Mouse (Mus musculus) hindbrain, postnatal 0 days (tissue): ENCODE results near the gene Col24a1. TPM values are rescaled to one million over a fixed set of nuclear protein-coding genes. Genes with fewer than 3 reads are reported as not detected.
"Not testable (repeated sequence)": the region's sequence is repeated elsewhere in the genome, so short reads cannot be mapped to it uniquely, and the experiment has no call there.

ENCODE experiments used
- ATAC-seq: fragments of 200-750 bp; cut with Nextera tagmentation; 2 replicates; pipeline ENCODE4 v1.8.0; 2017; ENCODE audit warnings: mild to moderate bottlenecking, moderate TSS enrichment, moderate library complexity
- DNase-seq: peaks from one replicate; pipeline ENCODE4 v3.0.0-alpha.2; 2015; ENCODE audit warnings: low spot score
- H3K27ac ChIP-seq: fragments of 300-500 bp; sonication (generic); 2 replicates; pipeline ENCODE4 v1.5.1; 2014; ENCODE audit warnings: mild to moderate bottlenecking
- H3K27me3 ChIP-seq: fragments of 300-500 bp; sonication (generic); 2 replicates; pipeline ENCODE4 v1.6.1; 2014; ENCODE audit warnings: low read length, mixed read lengths; ENCODE audit not compliant: insufficient read depth
- H3K36me3 ChIP-seq: fragments of 300-500 bp; sonication (generic); 2 replicates; pipeline ENCODE4 v1.6.1; 2014; ENCODE audit warnings: low read length, mixed read lengths; ENCODE audit not compliant: insufficient read depth
- H3K4me1 ChIP-seq: fragments of 300-500 bp; sonication (generic); 2 replicates; pipeline ENCODE4 v1.6.1; 2014; ENCODE audit warnings: antibody characterized with exemption, low read length, mixed read lengths; ENCODE audit not compliant: insufficient read depth
- H3K4me2 ChIP-seq: fragments of 300-500 bp; sonication (generic); 2 replicates; pipeline ENCODE4 v1.6.1; 2014; ENCODE audit warnings: low read depth, mild to moderate bottlenecking, low read length, moderate library complexity, mixed read lengths
- H3K4me3 ChIP-seq: fragments of 300-500 bp; sonication (generic); 2 replicates; pipeline ENCODE4 v1.5.1; 2014; ENCODE audit warnings: low read length
- H3K9ac ChIP-seq: fragments of 300-500 bp; sonication (generic); replicated peaks from 2 replicates; pipeline ENCODE4 v1.6.1; 2014; ENCODE audit warnings: mild to moderate bottlenecking, low read length, moderate library complexity, mixed read lengths
- H3K9me3 ChIP-seq: fragments of 300-500 bp; sonication (generic); 2 replicates; pipeline ENCODE4 v1.6.1; 2016; ENCODE audit warnings: low read length, mixed read lengths
- CTCF ChIP-seq: IDR thresholded peaks from 2 replicates; pipeline ENCODE4 v1.5.1; 2016; ENCODE audit warnings: antibody characterized with exemption, control low read depth, low read depth
- WGBS: fragments of 180-500 bp; shearing (Covaris S2); extraction: QIAGEN DNeasy Blood & Tissue Kit; methylation state at CpG from one replicate; pipeline ENCODE4 v1.1.7; 2014; 5-methylcytosine and 5-hydroxymethylcytosine counted together
- polyA plus RNA-seq: library from polyadenylated mRNA; unstranded; fragments of >200 nt; fragmentation: Nextera tagmentation; extraction: Ambion mirVana; gene quantifications from 2 replicates; pipeline ENCODE4 v1.2.1, GENCODE M21; 2015
- total RNA-seq: library from RNA; depleted of rRNA; stranded (reverse); fragments of >200 nt; gene quantifications from 2 replicates; pipeline ENCODE4 v1.2.3, GENCODE M21; 2014

Col24a1 gene
- total and polyA plus RNA-seq, 2 experiments from 2014 or later, result 1.0 to 1.4 TPM

DNA sequence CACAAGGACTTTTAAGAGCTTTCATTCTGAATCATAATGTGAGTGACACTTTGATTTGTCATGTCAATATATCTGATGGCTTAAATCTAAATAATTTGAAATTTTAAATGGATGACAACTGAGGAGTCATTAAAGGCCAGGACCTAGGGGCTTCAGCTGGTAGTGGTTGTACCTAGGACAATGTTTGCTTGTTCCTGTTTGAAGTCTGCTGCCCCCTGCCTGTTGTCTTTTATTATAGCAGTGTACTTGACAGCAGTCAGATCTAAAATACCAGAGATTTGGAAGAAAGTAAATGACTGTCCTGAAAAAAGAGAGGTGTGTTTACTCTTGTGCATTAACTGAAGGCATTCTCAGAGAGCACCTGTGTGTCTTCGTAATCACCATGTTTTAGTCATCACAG lies 150.0 kb downstream of the Col24a1 start:
- Histone ChIP-seq H3K4me1 (no peaks in the 10 kb centered on the region), H3K27me3 (no peaks in the 10 kb centered on the region), H3K9ac (no peak overlapping the region), H3K9me3 (no peaks in the 10 kb centered on the region), H3K36me3 (no peaks in the 10 kb centered on the region), H3K27ac (no peak overlapping the region), H3K4me3 (no peak overlapping the region), H3K4me2 (no peak overlapping the region)
- 97% methylated on average over 1 of the region's 1 CpGs for WGBS
- peak; percentile 61 for TF ChIP-seq CTCF
- ATAC-seq (no peak), DNase-seq (peak; percentile 54)

DNA sequence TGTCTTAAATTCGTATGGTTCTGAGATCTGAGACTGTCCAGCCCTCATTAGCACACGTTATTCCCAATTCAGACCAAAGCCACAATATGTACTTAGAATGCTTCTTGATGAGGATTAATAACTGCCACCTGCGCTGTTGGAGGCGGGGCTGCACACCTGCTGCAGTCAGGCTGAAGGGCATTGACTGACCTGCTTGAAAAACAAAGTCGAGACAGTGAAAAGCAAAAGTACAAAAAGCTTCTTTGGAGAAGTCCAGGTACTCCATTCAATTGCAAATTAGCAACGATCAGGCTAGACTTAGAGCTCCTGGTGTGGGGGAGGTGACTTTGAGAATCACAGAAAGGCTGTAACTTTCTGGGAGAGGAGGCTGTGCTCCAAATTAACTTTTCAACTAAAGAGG lies 150.9 kb downstream of the Col24a1 start:
- not testable (repeated sequence) for DNase-seq, H3K27me3 ChIP-seq, H3K27ac ChIP-seq, ATAC-seq, H3K4me1 ChIP-seq, H3K9me3 ChIP-seq, H3K4me3 ChIP-seq, H3K4me2 ChIP-seq, H3K36me3 ChIP-seq, H3K9ac ChIP-seq
- WGBS, result 50% methylated on average over 6 of the region's 6 CpGs

DNA sequence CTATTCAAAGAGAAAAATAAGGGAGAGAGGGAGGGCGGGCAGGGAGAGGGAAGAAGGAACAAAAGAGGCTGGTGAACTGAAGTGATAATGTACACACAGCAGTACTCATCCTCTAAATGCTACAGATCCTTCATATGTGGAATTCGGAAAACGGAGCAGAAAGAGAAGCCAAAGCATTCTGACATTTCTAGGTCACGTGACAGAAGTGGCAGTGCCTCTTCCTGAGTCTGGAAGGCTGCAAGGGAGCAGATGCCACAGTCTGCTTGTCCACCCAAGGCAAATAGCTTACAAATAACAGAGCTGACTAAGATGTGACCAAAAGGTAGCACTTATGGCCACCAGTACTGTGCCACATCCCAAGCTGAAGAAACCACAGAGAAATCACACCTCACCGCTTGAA lies 164.8 kb downstream of the Col24a1 start:
- ATAC-seq (no peak), DNase-seq (no peak)
- no peak overlapping the region for H3K4me3 ChIP-seq
- H3K9me3 ChIP-seq, result no peaks in the 10 kb centered on the region
- no peaks in the 10 kb centered on the region for H3K36me3 ChIP-seq
- H3K27me3 ChIP-seq, result no peaks in the 10 kb centered on the region
- no peak overlapping the region for H3K27ac ChIP-seq
- no peaks in the 10 kb centered on the region for H3K4me1 ChIP-seq
- H3K4me2 ChIP-seq, result no peak overlapping the region
- 77% methylated on average over 5 of the region's 5 CpGs for WGBS
- H3K9ac ChIP-seq, result no peak overlapping the region
- TF ChIP-seq CTCF, result no peak

DNA sequence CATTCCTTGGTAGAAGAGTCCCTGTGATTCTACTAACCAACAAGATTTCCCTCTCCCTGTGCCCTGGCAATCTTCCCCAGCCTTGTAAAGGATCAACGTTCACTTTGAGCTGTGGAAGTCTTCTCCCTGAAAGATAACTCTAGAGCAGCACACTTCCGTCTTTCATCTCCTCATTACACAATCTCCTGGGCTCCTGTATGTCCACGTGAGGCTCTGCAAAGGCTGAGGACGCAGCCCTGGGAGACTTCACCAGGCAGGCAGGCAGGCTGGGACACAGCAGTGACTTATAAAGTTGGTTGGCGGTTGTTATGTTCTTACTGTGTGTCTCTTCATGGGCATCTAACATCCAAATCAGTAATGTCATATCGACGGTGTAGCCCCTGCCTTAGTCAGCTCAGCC lies 170.1 kb downstream of the Col24a1 start:
- Histone ChIP-seq H3K4me1 (no peaks in the 10 kb centered on the region), H3K9me3 (no peaks in the 10 kb centered on the region), H3K4me2 (no peak overlapping the region), H3K4me3 (no peak overlapping the region), H3K36me3 (no peaks in the 10 kb centered on the region), H3K9ac (no peak overlapping the region), H3K27ac (no peak overlapping the region), H3K27me3 (no peaks in the 10 kb centered on the region)
- TF ChIP-seq CTCF, result no peak
- DNase-seq, result no peak
- ATAC-seq, result no peak
- WGBS, result 78% methylated on average over 7 of the region's 7 CpGs

DNA sequence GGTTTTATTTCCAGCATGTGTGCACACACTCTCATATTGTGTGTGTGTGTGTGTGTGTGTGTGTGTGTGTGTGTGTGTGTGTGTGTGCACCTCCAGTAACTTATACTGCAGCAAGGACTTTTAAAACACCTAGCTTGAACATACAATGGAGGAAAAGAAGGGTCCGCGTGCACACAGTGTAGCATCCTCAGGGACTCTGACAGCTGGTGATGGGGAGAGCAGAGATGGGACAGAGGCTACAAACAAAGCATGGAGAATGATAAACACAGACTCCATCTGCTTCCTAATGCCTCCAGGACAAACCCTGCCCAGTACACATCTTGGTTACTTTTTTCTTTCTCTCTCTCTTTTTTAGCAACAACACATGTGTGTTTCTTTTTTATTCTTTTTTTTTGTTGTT lies 171.5 kb downstream of the Col24a1 start:
- no peak for ATAC-seq
- H3K27me3 ChIP-seq, result no peaks in the 10 kb centered on the region
- H3K4me3 ChIP-seq, result no peak overlapping the region
- 82% methylated on average over 2 of the region's 2 CpGs for WGBS
- TF ChIP-seq CTCF, result no peak
- no peaks in the 10 kb centered on the region for H3K9me3 ChIP-seq
- no peak overlapping the region for H3K27ac ChIP-seq
- no peak for DNase-seq
- H3K36me3 ChIP-seq, result no peaks in the 10 kb centered on the region
- no peak overlapping the region for H3K4me2 ChIP-seq
- no peak overlapping the region for H3K9ac ChIP-seq
- no peaks in the 10 kb centered on the region for H3K4me1 ChIP-seq

DNA sequence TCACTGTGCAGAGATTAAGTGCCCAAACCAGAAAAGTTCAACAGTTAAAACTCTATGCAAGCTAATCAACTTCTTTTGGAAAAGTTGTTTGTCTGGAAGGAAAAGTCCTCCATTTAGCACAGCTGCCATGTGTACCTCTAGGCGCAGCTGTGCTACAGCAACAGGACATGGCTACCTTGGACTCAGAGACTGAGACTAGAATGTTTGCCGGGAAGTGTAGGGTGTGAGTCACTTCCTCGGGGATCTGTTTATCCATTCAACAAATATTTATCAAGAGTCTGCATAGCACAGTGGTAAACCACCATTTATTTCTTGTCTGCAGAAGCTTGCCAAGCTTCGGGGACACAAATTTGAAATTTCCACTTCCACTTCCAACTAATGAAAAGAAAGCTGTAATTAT lies 178.8 kb downstream of the Col24a1 start:
- 82% methylated on average over 4 of the region's 4 CpGs for WGBS
- Histone ChIP-seq H3K4me2 (no peak overlapping the region), H3K4me1 (no peaks in the 10 kb centered on the region), H3K4me3 (no peak overlapping the region), H3K27ac (no peak overlapping the region), H3K27me3 (no peaks in the 10 kb centered on the region), H3K9ac (no peak overlapping the region), H3K36me3 (no peaks in the 10 kb centered on the region), H3K9me3 (no peaks in the 10 kb centered on the region)
- no peak for TF ChIP-seq CTCF
- ATAC-seq (no peak), DNase-seq (no peak)

DNA sequence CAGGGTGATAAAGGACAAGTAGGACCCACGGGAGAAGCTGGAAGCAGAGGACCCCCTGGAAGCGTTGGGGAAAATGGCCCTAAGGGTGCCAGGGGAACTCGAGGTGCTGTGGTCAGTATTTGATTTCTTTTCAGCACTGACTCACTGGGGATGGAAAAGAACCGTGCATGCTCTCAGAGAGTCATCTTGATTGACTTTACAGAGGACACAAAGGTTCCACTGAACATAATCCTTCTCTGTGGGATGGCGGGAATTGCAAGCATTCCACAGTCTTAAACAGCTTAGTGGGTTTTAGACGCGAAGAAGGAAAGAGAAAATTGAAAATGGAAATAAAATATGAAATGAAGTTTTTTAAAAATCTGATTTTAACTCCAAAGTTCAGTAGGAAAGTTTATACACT lies 181.9 kb downstream of the Col24a1 start:
- no peak for DNase-seq
- Histone ChIP-seq H3K4me1 (no peaks in the 10 kb centered on the region), H3K36me3 (no peaks in the 10 kb centered on the region), H3K4me2 (no peak overlapping the region), H3K27ac (no peak overlapping the region), H3K27me3 (no peaks in the 10 kb centered on the region), H3K9ac (no peak overlapping the region), H3K4me3 (no peak overlapping the region), H3K9me3 (no peaks in the 10 kb centered on the region)
- no peak for ATAC-seq
- 63% methylated on average over 7 of the region's 7 CpGs for WGBS
- no peak for TF ChIP-seq CTCF
